Mouse (Mus musculus) megakaryocyte, embryonic 14.5 days (primary cell): ENCODE measurements around the gene Stk39.

ENCODE experiments used
- FLI1 ChIP-seq: IDR thresholded peaks from 2 replicates; pipeline ENCODE4 v1.6.1; 2012; ENCODE audit warnings: low read length, inconsistent platforms, mixed read lengths
- GATA1 ChIP-seq: IDR thresholded peaks from 3 replicates; pipeline ENCODE4 v1.6.1; 2012; ENCODE audit warnings: mixed read lengths, low read length, inconsistent platforms, borderline replicate concordance

DNA sequence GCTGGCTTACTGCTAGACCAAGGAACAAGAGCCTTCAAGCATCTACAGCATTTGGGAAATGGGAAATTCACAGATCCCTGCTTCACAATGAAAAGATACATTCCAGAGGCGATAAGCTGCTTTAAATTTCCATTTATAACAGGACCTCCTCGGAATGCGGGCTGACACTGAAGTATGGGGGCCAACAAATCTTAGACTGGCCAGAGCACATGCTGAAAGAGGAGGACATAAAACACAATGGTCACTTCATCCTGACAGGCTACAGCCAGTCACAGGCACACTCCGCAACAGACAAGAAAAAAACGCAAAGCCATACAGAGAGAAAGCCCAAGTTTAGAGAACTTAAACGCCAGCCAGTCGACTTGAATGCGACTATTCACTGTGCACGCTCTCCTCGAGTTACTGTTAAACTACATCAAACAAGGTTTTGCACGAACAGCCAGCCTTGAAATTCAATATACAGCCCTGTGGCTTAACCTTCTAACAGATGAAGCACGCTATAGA, 65.4 kb downstream of the Stk39 start:
- TF ChIP-seq GATA1 = no peak
- no peak for TF ChIP-seq FLI1
